Mouse (Mus musculus): ENCODE measurements around the gene Fadd.
A peak's percentile ranks its signal among the peaks of the same experiment; 100 is the strongest.

The Fadd gene

DNA sequence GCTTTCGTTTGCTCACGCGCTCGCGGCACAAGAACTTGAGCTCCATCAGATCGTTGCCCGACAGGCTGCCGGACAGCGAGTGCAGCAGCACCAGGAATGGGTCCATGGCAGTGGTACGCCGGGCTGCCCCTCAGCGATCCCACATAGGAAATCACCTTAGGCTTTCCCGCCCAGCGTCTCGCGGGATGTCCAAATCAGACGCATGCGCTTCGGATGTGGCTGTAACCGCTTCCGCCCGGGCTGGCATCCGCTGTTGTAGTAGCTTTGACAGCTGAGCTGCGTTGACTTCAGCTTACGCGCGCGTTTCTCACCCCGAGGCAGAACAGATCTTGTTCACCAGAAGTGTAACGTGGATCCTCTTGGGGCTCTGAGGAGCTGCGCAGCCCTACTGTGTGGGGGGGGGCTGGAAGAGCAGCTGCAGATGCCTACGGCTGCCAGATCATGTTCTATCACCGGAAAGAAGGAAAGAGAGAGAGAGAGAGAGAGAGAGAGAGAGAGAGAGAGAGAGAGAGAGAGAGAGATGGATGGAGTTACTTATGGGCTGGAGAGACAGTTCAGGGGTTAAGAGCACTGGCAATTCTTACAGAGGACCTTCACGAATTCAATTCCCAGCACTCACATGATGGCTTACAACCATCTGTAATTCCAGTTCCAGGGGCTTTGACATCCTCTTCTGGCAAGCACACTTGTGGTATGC, at the start of gene Fadd:
TSS of gene Fadd (minus strand) at position 180 of the 697 bp plus-strand sequence.
- DNase-seq (ENCODE audit: low spot score in 2 of 2): peak; percentile 92 to 97

DNA sequence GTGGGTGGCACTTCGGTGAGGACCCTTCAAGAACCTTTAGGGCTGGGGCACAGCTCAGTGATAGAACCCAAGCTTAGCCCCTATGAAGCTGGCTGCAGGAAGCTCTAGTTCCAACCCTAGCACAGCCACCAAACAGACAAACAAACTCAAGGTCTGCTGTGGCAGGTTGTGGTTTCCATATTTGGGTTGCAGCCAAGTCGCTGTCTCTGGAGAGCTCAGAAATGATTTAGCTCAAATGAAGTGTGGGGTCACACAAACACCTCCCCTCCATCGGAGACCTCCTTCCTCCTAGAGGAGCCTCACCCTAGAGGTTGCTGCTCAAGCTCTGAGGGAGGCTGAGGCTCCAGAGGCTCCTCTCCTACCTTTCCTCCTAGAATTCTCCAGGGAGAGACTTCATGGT, 48.4 kb upstream of the Fadd start:
- no peak for DNase-seq (ENCODE audit: low spot score in 2 of 2)

DNA sequence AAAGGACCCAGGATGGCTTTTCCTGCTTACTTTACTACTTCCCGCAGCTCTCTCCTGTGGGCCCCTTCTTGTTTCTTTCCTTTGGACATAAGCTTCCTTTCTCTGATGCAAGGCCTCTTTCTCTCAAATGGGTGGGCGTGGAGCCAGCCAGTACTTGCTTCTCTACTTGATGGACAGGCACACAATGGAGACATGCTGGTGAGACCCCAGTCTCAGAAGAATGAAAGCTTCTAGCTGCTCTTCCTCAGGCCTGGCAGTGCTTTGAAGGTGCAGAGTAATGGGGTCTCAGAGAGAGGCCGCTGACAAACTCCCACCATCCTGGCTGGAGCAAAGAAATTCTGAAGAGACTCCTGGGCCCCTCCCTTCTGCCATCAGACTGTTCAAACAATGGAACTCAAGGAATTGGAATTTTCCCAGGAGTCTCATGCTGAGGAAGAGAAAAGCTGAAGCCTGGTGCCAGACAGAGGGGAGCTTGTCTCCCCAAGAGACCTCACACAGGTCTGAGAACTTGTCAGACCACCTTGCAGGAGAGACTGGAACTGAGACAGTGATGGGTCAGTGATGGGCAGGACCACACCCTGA, 46.2 kb upstream of the Fadd start:
- no peak for DNase-seq (ENCODE audit: low spot score in 2 of 2)

DNA sequence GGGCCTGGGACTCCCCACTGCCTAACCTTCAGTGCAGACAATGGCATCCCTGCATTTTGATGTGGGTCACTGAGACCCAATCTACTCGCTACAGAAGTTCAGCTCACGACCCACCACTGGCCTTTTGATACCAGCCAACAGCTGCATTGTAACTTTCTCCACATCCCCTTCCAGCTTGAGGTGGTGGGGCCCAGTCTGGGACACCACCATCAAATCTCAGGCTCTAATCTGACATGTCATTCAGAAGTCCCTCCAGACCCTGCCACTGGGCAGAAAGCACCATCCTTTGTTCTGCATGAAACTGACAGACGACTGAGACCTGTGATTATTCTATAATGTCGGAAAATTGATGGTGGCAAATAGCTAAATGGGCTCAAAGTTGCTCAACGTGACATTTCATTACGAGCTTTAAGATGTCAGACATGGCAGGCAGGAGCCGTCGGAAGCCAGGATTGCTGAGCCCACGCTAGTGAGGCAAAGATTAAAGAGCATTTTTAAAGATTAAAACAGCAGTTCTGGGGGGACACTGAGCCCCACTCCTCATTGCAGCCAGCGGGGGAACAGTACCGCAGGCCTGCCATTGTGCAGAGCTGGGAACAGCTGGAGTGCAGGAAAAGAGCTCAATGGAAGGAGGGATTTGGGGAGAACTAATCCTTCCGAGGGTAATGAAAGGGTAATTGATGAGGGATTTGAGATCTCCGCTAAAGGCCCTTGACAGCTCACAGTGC, 45.5 kb upstream of the Fadd start:
- no peak for DNase-seq (ENCODE audit: low spot score in 2 of 2)

DNA sequence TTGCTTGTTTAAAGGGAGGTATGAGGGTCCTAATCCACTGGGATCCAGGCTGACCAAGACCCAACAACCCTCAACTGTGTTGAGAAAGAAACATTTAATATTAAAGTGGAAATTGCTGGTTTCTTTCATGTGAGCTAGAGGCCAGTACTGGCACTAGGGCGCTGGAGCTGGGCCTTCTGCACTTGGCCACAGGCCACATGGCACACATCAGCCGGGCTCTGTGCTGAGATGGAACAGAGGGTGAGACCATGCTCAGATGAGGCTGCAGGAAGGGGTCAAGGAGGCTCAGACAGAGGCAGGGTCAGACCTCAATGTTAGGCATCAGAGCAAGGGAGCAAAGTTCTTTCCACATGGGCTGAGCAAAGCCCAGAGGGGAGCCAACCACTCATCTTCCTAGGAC, 43.8 kb upstream of the Fadd start:
- DNase-seq (ENCODE audit: low spot score in 2 of 2): no peak

DNA sequence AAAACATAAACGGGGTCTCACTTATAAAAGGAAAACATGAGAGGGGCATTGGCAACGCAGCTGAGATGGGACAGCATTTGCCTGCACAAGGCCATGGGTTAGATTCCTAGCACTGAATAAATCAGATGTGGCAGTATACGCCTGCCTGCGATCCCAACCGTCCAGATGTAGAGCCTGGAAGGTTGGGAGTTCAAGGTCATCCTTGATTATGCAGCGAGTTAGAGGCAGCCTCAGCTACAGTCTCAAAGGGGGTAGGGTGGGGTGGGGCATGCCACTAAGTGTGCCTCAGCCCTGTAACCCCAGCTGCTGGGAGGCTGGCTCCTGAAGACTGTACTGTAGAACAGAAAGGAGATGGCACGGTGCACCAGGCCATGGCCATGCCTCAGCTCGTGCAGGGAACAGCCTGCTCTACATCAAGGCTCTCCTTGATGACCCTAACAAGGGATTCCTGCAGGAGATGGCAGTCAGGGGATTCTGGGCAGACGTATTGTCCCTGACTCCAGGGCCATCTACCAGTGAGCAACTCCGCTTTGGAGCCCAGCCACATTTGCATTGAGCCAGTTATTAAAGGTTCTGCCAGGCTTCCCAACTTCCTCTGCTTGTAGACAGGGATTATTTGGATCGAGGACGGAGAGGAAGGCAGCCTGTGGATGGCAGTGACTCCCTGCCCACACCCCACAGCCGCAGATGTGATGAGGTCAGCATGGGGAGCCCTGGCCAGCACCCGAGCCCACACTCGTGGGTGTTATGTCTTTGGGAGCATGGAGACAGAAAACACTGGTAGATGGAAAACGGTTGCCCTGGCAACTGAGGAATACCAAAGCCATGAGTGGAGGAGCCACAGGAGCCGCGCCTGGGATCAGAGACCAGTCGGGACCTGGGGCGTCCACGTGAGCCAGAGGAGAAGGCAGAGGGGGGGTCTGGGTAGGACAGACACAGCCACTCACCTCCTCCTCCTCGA, 38.7 kb upstream of the Fadd start:
- DNase-seq (ENCODE audit: low spot score in 2 of 2): peak in 1 of 2 experiments; percentile 20

DNA sequence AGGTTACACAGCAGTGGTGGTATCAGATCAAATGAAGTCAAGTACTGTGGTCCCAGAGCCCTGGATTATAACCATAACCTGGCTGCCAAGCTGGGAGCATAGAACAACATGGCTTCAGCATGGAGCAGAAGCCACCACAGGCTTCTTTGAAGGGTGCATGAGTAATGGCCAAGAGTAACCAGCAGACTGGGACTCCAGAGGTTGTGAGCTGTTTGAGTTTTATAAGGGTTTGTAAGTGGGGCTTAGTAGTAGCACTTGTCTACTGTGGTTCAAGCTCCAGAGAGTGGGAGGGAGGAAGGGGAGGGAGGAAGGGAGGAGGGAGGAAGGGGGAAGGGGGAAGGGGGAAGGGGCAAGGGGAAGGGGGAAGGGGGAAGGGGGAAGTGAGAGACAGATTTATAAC, 38.1 kb upstream of the Fadd start:
- DNase-seq (ENCODE audit: low spot score in 2 of 2): no peak

DNA sequence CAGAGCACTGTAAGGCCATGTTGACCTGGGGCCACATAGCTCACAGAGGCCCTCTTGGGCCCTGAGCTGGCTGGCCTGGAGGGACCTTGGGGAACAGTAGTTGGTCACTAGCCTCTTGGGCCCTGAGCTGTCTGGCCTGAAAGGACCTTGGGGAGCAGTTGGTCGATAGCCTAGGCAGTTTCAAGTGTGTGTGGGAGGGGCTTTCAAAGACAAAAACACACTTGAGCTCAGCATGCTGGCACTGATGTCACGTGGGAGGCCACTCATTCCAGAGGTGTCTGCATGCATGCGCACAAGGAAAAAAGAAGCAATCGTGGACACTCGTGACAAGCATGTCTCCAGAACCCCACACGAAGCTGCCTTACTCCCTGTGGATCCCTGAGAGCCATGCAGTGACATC, 33.1 kb upstream of the Fadd start:
- DNase-seq (ENCODE audit: low spot score in 2 of 2): no peak

DNA sequence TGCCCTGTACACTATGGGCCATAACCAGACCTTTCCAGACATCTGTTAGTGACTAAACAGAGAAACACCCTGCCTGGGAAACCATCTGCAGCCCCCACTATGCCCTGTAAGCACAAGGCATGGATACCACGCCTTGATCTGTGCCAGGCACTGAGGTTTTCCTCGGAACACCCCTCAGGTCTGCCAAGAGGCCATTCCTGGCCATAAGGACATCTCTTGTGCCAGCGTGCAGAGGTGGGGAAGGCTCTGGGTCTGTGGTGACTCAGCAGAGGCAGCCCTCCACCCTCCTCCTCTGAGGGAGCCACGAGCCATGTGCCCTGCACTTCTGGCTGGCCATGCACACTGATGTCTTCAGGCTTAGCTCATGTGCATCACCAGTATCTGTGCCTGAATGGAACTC, 30.6 kb upstream of the Fadd start:
- DNase-seq (ENCODE audit: low spot score in 2 of 2): peak; percentile 35 to 37

DNA sequence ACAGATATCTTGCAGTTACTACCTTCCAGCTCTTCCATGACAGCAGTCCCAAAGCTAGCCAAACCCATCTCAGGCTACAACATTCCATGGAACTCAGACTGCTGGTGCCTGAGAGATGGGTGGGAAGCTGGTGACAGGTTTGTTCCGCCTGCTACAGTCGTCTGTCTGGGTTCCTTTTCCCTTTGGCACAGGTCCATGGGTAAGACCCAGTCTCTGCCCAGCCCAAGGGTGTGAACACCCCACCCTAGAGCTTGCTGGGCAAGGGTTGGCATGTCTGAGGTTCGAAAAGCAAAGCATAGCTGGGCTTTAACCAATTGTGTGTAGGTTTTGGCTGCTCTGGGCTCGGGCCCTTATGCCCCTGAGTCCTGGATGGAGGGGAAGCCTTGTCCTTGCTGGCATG, 30.1 kb upstream of the Fadd start:
- DNase-seq (ENCODE audit: low spot score in 2 of 2): peak in 1 of 2 experiments; percentile 70

DNA sequence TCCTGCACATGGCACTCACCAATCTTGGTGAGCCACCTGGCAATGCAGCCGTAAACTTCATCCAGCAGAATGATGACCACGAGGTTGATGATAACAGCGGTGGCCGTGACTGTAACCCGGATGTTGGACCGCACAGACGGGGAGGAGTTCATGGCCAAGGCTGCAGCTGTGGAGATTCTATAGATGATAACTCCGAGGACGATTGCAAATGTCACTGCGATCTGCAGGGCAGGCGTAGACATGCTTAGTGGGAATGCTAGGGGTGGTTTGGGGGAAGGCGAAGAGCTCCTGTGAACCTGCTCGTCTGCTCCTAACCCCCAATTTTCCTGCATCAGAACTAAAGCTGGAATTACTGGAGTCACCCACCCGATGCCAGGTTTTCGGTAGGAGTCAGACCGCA, 29.3 kb upstream of the Fadd start:
- DNase-seq (ENCODE audit: low spot score in 2 of 2): peak; percentile 37 to 55

DNA sequence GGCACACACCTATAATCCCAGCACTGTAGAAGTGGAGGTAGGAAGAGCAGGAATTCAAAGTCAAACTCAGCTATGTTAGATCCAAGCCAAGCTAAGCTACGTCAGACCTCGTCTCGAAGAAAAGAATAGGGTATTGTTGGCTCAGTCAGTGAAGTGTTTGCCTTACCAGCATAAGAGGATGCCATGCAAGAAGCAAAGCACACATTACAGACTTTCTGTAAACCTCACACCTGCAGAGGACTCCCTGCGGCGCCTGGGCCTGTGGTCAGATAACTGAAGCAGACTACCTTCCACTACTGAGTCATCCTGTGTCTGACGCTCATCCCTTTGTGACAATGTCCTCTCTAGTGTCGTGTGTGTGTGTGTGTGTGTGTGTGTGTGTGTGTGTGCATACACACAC, 27.3 kb upstream of the Fadd start:
- no peak for DNase-seq (ENCODE audit: low spot score in 2 of 2)

DNA sequence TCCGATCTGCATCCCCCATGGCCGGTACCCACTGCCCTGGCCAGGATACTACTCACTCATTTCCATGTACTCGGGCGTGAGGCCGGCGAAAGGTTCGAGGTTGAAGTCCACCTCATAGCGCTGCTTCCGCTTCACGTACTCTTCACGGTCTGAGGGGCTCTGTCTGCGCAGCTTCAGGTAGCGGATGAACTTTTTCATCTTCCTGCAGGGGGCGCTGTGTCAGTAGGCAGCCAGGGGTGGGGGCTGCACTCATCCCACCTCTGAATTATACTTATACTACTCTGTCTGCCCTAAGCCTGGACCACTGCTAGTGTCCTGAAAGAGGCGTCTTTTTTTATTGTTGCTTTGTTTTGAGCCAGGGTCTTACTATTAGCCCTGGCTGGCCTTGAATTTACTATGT, 25.6 kb upstream of the Fadd start:
- no peak for DNase-seq (ENCODE audit: low spot score in 2 of 2)

DNA sequence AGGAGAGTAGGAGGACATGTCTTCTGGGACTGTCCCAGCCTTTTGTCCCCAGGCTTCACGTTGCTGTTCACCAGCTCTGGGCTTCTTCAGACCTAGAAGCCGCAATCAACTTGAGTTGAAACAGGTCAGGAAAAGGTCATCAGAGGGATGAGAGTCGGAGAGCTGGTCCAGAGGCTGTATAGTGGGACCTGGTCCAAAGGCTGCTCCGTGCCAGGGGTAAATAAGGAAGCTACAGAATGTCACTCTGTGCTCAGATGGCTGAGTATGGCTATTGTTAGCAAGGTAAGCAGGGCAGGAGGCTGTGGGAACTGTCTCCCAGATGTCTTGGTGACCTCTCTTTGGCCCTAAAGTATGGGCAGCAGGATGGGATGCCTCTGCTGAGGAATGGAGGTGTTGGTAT, 22.5 kb upstream of the Fadd start:
- no peak for DNase-seq (ENCODE audit: low spot score in 2 of 2)

DNA sequence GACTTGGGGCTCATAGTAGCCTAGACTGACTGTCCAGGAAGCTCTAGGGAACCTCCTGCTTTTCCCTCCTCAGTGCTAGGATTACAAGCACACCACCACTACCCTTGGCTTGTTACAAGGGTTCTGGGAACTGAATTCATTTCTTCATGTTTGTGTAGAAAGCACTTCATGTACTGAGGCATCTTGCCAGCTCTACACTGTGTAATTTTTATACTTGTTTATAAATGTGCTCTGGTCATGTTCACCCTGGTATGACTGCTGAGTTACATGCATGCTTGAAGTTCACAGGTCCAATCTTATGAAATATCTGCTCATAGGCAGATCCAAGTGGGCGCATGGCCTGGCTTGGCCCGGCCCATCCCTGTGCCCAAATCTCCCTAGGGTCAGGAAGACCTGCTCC, 22.0 kb upstream of the Fadd start:
- DNase-seq (ENCODE audit: low spot score in 2 of 2): no peak

DNA sequence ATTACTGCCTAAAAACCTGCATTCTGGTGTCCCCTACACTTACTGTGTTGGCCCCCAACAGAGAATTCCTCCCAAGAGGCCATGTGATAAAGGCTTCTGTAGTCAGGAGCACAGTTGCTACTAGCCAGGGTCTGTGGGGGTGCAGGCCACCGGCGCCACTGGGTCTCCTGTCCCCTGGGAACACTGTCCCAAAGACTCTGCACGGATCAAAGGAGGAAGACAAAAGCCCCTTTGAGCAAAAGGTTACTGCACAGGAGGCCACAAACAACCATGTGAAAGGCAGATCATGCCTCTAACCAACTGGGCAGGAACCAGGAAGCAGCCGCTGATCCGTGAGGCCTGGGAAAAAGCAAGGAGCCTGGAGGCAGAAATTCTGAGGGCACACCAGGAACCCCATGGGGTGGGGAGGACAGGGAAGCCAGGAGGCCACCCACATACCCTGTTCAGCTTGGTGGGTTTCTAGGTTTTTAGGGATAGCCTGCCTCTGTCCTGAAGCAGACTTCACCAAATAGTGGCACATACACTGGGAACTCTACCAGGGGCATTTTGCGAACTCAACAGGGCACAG, 18.2 kb upstream of the Fadd start:
- DNase-seq (ENCODE audit: low spot score in 2 of 2): no peak

DNA sequence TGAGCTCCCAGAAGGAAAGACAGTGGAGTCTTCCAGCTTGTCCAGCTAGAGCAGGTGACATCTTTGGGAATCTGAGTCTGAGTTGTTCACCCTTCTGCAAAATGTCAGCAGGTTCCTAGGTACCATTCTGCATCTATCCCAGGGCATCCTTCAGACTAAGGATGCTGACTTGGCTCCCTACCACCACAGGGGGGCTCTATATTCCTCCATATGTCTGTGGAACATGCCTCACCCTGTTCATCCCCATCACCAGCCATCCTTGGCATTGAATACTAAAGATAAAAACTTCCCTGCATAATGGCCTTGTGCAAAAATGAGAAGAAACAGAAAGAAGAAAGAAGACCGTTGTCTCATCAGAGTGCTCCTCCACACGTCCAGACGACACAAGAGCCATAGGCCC, 7.2 kb upstream of the Fadd start:
- no peak for DNase-seq (ENCODE audit: low spot score in 2 of 2)

DNA sequence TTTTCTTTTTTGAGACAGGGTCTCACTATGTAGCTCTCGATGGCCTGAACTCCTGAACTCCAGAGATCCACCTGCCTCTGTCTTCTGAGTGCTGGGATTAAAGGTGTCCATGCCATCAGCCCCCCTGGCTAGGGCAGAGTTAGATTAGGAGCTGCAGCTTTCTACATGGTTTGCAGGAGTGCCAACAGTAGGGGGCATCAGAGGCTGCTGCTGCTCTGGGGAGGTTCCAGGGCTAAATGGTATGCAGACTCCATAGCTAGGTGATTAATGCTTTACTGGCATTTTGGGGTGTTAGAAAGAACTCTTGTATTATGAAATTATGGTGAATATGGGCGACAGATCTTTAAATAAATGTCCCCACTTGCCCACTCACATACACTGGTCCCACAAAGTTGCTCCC, 5.0 kb upstream of the Fadd start:
- no peak for DNase-seq (ENCODE audit: low spot score in 2 of 2)

DNA sequence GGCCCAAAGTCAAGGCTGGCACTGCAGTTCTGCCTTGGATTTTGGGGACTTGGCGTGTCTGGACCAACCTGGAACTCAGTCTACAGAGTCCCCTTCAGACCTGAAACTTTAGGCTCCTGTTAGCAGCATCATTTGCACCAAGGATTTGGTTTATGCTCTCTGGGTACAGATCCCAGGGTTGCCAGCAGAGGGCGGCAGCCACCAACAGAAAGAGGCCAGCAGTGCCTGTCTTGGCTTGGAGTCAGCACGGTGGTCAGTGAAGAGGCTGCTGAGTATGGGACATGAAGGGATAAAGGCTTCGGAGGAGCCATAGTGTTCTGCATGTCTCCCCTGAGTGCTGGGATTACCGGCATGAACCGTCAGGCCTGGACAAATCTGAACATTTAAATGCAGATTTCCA, 3.4 kb upstream of the Fadd start:
- DNase-seq (ENCODE audit: low spot score in 2 of 2): peak; percentile 9 to 69

DNA sequence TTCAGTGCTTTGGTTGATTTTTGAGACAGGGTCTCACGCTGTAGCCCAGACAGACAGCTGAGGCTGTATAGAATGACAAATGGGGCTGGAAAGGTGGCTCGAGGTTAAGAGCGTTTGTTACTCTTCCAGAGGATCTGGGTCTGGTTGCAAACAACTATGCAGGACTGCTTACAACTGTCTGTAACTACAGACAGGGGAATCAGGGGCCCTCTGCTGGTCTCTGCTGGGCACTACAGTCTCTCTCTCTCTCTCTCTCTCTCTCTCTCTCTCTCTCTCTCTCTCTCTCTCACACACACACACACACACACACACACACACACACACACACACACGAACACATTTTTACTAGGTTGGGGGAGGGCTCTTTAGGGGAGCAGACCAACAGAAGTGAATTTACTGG, 1.4 kb upstream of the Fadd start:
- no peak for DNase-seq (ENCODE audit: low spot score in 2 of 2)

DNA sequence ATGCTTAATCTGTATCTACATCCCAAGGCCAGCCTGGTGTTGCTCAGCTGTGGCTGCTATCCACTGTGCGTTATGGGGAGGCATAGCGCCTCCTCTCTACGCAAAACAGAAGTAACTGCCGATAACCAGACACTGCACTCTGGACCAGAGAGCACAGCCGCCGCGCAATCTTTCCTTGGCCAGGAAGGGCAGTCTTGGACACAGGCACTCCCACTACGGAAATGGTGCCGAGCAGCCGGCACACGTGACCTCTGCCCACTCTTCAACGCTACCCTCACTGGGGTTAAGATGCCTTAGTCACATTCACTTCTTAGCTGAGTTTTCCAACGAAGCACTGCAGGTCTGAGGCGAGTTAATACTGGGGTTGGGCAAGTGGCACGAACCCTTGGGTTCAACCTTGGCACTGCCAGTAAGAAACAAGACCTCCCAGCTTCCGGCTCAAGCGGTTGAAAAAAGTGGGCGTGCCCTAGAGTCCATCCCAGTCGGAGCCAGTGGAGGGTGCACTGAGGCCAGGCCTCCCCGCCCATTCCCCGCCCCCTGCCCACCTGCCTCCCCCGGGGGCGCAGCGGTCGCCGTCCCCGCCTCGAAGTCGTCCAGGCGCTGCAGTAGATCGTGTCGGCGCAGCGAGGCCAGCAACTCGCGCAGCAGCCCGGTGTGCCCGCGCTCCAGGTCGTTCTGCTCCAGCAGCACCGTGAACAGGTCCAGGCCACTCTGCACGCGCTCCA, 542 bp downstream of the Fadd start:
- peak; percentile 79 to 82 for DNase-seq (ENCODE audit: low spot score in 2 of 2)
